In genomic region chr16:97443670-97444263, GRCm38 (mm10) we compare ENCODE assay signal across 7 mouse cellular contexts. TPM values are rescaled to one million over a fixed set of nuclear protein-coding genes. Genes with fewer than 3 reads are reported as not detected.
DNase-seq lines count a peak whose midpoint lies in the region; ATAC-seq and TF ChIP-seq lines count a peak whose summit lies in the region.

No protein-coding gene starts in this region.

- no peak overlapping the region for H3K9ac ChIP-seq in forebrain, embryonic 11.5 days (ENCODE audit: low read length)
- H3K9ac ChIP-seq in intestine, embryonic 15.5 days = no peak overlapping the region

- no peak overlapping the region for H3K4me3 ChIP-seq in forebrain, embryonic 11.5 days (ENCODE audit: low read depth, low read length)
- H3K4me3 ChIP-seq in intestine, embryonic 15.5 days (replicated peaks) = no peak overlapping the region
- no peak overlapping the region for H3K4me3 ChIP-seq in lung, adult 2 months (replicated peaks; ENCODE audit: extremely low read depth, low read depth, low read length)

- TF ChIP-seq POLR2A in brain, embryonic 14.5 days (IDR thresholded peaks at IDR 0.05; ENCODE audit: borderline replicate concordance, extremely low read depth, insufficient read depth, insufficient read length, poor library complexity, severe bottlenecking) = no peak
- no peak for TF ChIP-seq POLR2A in lung, adult 2 months (IDR thresholded peaks at IDR 0.05; ENCODE audit: borderline replicate concordance, extremely low read depth, low read depth, low read length)

- peak; percentile 77; the same call in 1 of the 2 replicates for TF ChIP-seq CTCF in brain, embryonic 14.5 days (IDR thresholded peaks at IDR 0.05; ENCODE audit: borderline replicate concordance, extremely low read depth, insufficient read depth, insufficient read length)
- TF ChIP-seq CTCF in lung, adult 2 months (IDR thresholded peaks at IDR 0.05; ENCODE audit: insufficient read depth, low read length) = peak; percentile 61

- H3K27ac ChIP-seq in forebrain, embryonic 11.5 days (ENCODE audit: low read depth, low read length) = no peak overlapping the region
- H3K27ac ChIP-seq in intestine, embryonic 15.5 days = no peak overlapping the region

- peak; percentile 82 for ATAC-seq in CD4-positive, CD25-positive, alpha-beta regulatory T cell, adult 4 months
- peak; percentile 78 for ATAC-seq in forebrain, embryonic 11.5 days (replicated peaks; ENCODE audit: low FRiP score)
- peak; percentile 77 for ATAC-seq in intestine, embryonic 15.5 days

- H3K4me1 ChIP-seq in forebrain, embryonic 11.5 days (replicated peaks; ENCODE audit: control insufficient read depth, insufficient read depth, low read length) = no peaks in the 10 kb centered on the region
- H3K4me1 ChIP-seq in intestine, embryonic 15.5 days (replicated peaks) = no peaks in the 10 kb centered on the region
- no peaks in the 10 kb centered on the region for H3K4me1 ChIP-seq in lung, adult 2 months (ENCODE audit: control insufficient read depth, insufficient read depth, low read length)

- no peaks in the 10 kb centered on the region for H3K36me3 ChIP-seq in forebrain, embryonic 11.5 days (ENCODE audit: control insufficient read depth, insufficient read depth, low read length)
- no peaks in the 10 kb centered on the region for H3K36me3 ChIP-seq in intestine, embryonic 15.5 days

- peak; percentile 86 for DNase-seq in 416B (ENCODE audit: low read depth)
- DNase-seq in brain, embryonic 14.5 days (ENCODE audit: low read depth) = peak; percentile 76
- DNase-seq in forebrain, embryonic 11.5 days (ENCODE audit: low spot score) = peak; percentile 62
- peak; percentile 34 for DNase-seq in lung, adult 2 months
- peak; percentile 54 for DNase-seq in retina, postnatal 7 days (ENCODE audit: low read depth, low spot score)

- H3K27me3 ChIP-seq in forebrain, embryonic 11.5 days (ENCODE audit: control insufficient read depth, insufficient read depth, low read length) = no peaks in the 10 kb centered on the region
- no peaks in the 10 kb centered on the region for H3K27me3 ChIP-seq in intestine, embryonic 15.5 days (replicated peaks)

- H3K9me3 ChIP-seq in forebrain, embryonic 11.5 days (ENCODE audit: control insufficient read depth, low read length) = no peaks in the 10 kb centered on the region
- no peaks in the 10 kb centered on the region for H3K9me3 ChIP-seq in intestine, embryonic 15.5 days

- WGBS in forebrain, embryonic 11.5 days = 52% methylated on average over 14 of the region's 14 CpGs
- 47% methylated on average over 14 of the region's 14 CpGs for WGBS in intestine, embryonic 15.5 days
- 45% methylated on average over 14 of the region's 14 CpGs for WGBS in lung, adult 2 months

- no peak overlapping the region for H3K4me2 ChIP-seq in forebrain, embryonic 11.5 days (ENCODE audit: low read depth, low read length, severe bottlenecking)
- no peak overlapping the region for H3K4me2 ChIP-seq in intestine, embryonic 15.5 days (replicated peaks)

RNA-seq across cellular contexts. Expression of gene Mx1, which starts 18.9 kb away (rescaled TPM):
- 10 to 100 TPM in 1 of 2 experiments, 1 to 10 TPM in 1; 7.5 to 17.7 TPM for polyA plus RNA-seq in CD4-positive, CD25-positive, alpha-beta regulatory T cell, adult 4 months (2017; shearing (Covaris generic))
- polyA plus RNA-seq in brain, embryonic 14.5 days (2012; rRNA removed) = 0.09 and 0.21 TPM in 2 replicates
- not detected in 2 replicates for polyA plus RNA-seq in forebrain, embryonic 11.5 days (2014; fragmentation: Nextera tagmentation; extraction: Ambion mirVana)
- polyA plus RNA-seq in intestine, embryonic 15.5 days (2015; fragmentation: Nextera tagmentation; extraction: Ambion mirVana) = 0.15 and 0.23 TPM in 2 replicates
- polyA plus RNA-seq in lung, adult 2 months (2012; rRNA removed) = 0.96 and 2.3 TPM in 2 replicates

Comparison
In these comparisons a context has a peak if more than half of its experiments do, and no peak if none do; other contexts are left out.
1. DNase-seq: peak in every context shown above with its lines; median percentile 86 in 416B; 76 in brain, embryonic 14.5 days; 62 in forebrain, embryonic 11.5 days; 54 in retina, postnatal 7 days; 34 in lung, adult 2 months.